Mouse (Mus musculus): ENCODE measurements around the gene Klhl5. TPM values are rescaled to one million over a fixed set of nuclear protein-coding genes. Genes with fewer than 3 reads are reported as not detected.
"Not testable (repeated sequence)": the region's sequence is repeated elsewhere in the genome, so short reads cannot be mapped to it uniquely, and the experiment has no call there.

Klhl5 gene
- total RNA-seq, 4 experiments from 2014 or later = 46.6 to 96.0 (median 72.1) TPM

DNA sequence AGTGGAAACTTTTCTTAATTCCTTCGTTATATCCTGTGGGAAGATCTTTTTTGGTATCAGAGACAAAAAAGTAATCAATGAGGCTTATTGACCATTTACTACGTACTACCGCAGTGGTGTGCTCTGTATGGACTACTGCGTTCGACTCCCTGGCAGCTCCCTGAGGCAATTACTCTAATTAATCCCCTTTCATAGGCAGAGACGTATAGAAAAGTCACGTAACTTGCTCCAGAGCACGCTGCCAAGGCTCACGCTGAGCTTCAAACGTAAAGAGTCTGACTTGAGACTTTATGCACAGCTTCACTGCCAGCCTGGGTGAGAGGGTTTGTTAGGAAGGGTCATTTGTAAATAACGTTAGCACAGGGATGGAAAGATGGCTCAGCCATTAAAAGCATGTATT lies 7.3 kb upstream of the Klhl5 start:
- DNase-seq = no peak

DNA sequence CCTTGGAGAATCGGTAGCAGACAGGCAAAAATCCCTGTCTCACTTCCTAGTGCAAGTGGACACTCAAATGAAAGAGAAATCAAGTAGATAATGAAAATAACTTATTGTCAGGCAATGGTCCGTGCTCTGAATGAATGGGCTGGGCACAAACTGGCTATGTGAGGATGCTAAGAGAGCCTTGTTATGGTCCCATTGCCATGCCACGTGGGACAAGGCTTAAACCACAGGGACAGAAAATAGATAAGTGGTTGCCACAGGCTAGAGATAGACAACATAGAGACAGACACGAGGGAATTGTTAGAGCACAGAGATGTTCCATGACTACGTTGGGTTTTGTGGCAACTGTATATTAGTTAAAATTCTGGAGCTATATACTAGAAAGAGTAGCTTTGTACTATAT lies 6.1 kb upstream of the Klhl5 start:
- DNase-seq = no peak

DNA sequence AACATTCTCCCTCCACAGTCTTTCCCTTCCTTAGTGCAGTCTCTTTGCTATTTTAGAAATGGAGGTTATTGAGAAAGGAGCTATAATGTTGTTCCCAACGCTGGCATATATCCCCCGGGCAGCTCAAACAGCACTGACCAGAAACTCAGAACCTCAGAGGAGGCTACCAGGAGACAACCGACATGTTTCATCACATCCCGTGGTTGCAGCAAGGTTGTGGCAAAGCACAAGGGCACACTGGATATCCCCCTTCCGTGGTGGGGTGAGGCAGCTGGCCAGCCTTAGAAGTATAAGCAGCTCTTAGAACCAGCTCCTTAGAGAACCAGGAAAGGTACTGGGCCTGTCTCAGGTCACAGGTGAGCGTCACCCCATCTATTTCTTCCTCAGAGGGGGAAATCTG lies 5.7 kb upstream of the Klhl5 start:
- DNase-seq = no peak

DNA sequence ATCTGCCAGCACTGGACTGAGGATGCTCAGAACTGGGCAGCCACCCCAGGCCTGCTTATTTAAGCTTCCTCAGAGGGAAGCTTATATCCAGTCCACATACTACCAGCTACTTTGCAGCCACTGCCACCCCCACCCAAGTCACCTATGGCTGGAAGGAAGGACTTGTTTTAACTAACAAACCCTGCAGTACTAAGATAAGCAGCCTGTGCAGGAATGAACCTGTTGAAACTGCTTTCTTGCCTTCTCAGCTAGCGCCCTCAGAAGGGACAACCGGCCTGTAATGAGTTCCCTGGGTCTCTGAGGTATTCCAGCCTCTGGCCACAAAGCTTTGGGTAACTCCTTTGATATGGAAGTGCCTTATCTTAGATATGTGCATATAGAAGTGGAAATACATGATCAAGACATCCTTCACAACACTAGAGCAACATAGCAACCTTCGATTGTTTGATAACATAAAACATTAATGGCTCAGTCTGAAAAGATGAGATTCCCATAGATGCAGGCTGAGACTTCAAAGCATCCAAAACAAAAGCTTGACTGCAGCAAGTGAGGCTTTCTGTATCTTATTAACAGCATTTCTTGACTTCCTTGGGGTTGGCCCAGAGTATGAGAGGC lies 5.2 kb upstream of the Klhl5 start:
- no peak for DNase-seq

DNA sequence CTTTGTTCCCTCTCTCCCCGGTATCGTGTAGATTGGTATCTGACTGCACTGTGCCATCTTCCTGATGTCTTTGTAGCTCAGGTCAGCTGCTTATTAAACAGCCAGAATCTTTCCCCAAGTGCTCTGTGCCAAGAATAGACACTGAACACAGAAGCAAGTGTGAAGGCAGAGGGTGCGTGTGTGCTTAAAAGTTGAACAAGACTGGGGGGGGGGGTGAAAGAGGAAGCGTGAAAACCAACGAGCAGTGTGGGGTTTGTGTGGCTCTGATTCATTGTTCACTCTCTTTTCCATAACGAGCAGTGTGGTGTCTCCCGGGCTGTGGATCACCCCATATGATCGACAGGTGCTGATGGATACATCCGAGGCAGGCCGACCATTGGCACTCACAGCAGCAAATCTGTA lies 4.7 kb upstream of the Klhl5 start:
- no peak for DNase-seq

DNA sequence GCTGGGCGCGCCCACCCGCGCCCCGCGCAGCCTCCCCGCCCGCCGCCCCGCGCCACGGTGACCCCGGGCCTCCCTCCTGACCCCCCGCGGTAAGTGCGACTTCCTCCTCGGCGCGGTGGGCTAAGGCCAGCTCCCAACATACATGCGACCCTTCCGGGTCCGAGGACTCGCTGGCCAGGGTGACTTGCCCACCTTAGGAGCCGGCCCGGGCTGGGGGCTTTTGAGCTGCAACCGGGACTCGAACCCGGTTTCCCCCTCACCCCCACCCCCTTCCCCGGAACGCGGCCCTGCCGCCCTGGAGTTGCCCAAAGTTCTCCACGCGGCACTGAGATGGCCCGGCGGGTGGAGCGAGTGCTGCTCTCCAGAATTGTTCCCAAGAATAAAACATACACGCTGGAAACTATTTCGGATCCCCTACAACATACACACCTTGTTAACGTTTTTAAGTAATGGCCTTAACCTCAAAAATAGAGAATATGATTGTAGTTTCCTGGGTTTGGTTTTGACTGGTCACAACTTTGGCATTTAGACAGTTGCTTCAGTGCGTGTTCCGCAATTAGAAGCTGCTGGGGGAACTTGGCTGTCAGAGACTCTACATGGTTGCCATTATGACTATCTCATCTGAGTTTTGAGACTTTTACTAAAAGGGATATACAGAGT lies 564 bp downstream of the Klhl5 start:
- DNase-seq = peak; percentile 21

DNA sequence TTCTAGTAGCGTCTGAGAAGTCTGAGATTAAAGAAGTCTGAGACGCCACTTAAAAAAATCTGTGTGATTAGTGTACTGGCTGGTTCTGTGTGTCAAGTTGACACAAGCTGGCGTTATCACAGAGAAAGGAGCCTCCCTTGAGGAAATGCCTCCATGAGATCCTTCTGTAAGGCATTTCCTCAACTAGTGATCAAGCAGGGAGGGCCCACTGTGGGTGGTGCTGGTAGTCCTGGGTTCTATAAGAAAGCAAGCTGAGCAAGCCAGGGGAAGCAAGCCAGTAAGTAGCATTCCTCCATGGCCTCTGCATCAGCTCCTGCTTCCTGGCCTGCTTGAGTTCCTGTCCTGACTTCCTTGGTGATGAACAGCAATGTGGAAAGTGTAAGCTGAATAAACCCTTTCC lies 4.9 kb downstream of the Klhl5 start:
- not testable (repeated sequence) for DNase-seq

DNA sequence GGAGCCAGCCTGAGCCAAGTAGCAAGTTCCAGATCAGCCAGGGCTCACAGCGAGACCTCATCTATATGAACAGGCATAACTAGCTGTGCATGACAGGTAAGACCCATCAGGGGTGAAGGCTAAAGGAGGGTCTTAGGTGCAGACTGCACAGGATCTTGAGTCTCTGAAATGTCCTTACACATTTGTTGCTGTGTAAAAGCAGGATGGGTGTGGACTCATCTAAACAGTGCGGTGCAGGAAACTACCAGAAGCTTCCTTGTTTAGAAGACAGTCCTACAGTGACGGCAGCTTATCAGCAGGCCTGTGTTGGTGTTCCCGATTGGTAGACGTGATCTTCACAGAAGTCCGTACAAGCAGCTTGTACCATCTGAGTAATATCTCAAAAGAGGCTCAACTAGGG lies 6.0 kb downstream of the Klhl5 start:
- DNase-seq = no peak

DNA sequence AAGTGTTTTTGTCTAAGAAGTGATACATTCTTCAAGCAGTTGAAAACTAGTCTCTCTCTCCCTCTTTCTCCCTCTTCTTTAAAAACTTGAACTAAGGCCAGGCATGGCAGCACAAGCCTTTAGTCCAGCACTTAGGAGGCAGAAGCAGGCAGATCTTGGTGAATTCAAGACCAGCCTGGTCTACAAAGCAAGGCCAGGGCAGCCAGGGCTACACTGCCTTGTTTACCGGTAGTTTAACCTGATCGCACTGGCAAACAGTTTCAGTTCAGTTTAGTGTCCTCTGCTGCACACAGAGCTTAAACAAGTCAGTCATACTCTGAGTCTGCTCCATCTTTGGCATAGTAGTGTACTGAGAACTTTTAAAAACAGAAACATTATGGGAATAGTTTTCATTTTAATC lies 9.4 kb downstream of the Klhl5 start:
- no peak for DNase-seq

DNA sequence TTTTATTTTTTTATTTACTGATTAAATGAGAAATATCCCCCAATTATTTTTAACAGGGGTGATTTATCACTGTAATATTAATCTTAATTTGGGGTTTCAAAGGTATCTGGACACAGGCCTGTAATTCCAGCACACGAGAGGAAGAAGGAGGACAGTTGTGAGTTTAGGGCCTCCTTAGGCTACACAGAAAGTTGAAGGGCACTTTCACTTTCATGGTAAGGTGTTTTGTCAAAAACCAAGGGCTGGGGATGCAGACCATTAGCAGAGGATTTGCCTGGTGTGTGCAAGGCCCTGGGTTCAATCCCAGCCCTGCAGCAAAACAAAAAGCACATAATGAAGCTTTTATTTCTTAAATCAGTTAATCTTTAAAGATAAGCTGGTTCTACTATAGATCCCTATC lies 12.2 kb downstream of the Klhl5 start:
- DNase-seq = no peak

DNA sequence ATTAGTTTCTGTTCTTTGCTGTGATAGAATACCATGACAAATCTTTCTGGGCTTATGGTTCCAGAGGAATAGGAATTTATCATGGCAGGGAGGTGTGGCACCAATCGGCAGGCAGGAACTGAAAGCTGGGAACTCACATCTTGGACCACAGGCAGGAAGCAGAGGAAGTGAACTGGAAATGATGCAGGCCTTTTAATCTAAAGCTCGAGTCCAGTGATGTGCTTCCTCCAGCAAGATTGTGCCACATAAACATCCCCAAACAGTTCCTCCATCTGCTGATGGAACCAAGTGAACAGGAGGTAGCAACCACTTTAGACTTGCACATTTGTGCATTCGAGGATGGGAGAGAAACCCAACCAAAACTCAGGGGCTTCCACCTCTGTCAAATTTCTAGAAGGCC lies 12.6 kb downstream of the Klhl5 start:
- no peak for DNase-seq

DNA sequence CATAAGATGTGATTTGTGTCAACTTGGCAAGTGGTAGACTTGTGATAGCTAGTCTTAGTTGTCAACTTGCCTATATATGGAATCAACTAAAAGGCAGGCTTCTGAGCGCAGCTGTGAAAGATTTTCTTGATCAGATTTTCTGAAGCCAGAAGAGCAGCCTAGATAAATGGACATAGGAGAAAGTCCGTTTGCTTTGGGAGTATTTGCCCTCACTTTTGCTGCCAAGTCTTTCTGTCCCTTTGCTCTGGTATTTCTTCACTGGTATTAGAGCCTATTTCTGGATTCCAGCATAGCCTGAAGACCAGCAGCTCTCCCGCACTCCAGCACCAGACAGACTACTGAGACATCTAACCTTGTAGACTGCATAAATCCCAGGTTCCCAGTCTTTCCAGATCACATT lies 15.3 kb downstream of the Klhl5 start:
- DNase-seq = no peak

DNA sequence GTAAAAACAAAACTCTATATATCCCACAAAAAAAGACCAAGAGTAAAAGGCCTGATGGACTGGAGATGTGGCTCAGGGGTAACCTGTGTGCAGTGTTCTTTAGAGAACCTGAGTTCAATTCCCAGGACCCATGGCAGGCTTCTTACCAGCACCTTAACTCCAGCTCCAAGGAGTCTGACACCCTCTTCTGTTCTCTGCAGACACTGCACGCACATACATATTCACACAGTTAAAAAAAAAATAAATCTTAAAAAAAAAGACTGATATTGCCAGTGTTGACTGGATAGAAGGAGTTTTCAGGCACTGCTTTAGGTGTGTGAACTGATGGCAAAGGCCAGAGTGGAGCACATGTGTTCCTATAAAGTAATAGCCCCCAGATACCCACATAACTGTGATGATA lies 18.8 kb downstream of the Klhl5 start:
- no peak for DNase-seq

DNA sequence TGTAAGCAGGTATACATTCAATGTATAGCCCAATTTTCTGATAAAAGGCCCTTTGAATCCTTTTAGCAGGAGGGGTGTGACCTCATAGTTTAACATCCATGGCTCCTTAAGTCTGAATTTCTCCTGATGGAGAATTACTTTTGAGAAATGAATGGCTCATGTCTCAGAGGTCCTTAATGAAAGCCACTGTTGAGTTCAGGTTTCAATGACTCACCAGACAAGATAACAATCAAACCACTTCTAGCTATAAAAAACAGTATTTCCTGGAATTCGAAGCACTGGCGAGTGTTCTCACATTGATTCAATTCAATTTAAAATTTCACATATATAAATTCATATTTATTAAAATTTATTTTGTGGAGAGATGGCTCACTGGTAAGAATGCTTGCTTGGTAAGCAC lies 21.1 kb downstream of the Klhl5 start:
- DNase-seq = no peak

DNA sequence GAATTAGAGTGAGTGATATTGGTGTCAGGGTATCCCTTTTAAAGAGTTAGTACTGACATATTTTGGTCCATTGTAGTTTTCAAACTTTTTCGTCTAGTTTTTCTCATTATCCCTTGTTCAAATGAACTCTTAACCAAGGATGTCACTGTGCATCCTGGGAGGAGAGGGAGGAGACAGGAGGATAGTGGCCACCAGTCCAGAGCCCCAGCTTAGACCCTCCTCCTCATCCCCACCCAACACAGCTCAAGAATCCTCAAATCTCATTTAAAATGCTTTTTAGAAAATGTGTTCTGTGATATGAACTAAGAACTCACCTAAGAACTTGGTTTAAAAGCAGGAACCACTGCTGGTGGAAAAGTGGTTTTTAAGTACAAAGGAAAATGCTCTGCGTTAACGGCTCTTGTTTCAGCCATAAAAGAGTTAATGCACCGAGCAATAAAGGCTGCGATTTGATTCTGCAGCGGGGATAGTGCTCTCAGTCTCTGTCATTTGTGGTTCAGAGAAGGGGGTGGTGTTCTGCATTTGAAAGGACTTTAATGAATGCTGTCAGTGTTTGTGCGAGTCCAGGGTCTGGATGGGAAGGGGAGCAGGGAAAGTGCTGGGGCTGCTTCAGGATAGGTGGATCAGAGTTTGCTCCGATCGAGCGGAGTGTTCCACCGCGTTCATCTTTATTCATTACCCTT lies 23.3 kb downstream of the Klhl5 start:
- no peak for DNase-seq

DNA sequence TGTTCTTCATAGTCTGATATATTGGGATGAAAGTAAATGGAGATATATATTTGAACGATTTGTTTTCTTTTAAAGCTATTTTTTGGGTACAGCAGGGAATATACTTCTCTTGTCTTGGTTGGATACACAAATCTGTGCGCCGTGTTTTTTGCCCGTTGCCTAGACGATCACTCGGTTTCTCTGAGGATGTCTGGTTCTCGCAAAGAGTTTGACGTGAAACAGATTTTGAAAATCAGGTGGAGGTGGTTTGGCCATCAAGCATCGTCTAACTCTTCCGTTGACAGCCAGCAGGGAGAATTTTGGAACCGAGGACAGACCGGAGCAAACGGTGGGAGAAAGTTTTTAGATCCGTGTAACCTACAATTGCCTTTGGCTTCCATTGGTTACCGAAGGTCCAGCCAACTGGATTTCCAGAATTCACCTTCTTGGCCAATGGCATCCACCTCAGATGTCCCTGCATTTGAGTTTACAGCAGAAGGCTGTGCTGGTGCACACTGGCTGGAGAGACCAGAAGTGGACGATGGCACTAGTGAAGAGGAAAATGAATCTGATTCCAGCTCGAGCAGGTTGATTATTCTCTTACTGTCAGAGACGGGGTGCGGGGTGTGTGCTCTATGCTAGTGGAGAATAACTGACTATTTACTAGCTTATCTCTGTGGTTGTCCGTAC lies 24.0 kb downstream of the Klhl5 start:
- no peak for DNase-seq

DNA sequence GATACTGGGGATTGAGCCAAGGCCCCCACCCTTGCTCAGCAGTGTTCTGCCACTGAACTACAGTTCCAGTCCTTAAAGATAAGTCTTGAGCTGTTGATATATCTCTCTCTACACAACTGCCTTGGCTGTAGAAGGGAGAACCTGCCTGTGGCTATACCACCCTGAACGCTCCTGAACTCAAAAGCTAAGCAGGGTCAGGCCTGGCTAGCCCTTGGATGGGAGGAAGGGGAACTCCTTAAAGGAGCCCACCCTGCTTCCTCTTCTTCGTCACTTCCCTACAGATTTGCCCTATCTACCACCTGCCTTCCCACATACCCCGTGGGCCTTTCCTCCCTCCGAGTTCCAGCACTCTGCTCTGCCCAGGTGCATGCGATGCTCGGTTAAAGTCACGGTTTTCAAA lies 28.8 kb downstream of the Klhl5 start:
- DNase-seq = no peak

DNA sequence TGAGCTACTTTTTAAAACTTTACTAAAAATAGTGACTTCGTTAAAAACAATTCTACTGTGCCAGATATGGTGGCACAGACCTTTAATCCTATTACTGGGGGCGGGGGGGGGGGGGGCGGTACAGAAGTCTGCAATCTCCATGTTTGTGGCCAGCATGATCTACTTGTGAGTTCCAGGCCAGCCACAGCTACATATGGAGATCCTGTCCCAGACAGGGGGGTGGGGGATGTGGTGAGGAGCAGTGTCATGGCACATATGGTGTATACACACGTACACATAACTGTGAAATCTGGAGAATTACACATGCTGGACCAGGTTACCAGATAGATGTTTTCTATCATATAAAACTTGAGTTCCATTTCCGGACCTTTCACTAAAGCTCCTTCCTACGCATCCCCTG lies 29.7 kb downstream of the Klhl5 start:
- DNase-seq = no peak

DNA sequence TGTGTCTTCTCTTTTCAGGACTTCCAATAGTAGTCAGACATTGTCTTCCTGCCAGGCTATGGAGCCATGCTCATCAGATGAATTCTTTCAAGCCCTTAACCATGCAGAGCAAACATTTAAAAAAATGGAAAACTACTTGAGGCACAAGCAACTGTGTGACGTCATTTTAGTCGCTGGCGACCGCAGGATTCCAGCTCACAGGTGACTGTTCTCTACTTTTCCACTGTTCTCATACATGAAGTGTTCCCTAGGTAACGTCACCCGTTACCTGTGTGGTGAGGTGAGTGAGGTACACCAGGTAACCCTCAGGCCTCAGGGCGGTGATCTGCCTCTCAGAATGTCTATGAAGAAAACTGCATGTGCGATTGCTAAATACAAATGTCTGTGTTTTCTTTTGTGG lies 33.9 kb downstream of the Klhl5 start:
- DNase-seq = no peak

DNA sequence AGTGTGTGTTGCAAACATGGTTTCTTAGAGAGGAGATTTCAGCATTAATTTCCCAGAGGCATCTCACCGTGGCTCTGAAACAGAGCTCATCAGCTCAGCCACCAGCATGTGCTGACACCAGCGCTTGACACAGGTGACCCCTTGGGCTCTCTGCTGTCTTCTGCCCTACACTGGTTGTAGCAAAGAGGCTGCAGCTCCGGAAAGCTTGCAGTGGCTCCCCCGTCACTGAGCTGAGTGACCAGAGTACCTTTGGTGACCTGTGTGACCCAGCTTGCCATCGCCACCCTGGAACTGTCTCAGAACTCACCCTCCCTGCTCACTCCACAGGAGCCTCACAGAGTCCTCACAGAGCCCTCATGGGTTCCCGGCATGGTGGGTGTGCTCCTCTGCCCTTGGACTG lies 34.9 kb downstream of the Klhl5 start:
- DNase-seq = no peak

DNA sequence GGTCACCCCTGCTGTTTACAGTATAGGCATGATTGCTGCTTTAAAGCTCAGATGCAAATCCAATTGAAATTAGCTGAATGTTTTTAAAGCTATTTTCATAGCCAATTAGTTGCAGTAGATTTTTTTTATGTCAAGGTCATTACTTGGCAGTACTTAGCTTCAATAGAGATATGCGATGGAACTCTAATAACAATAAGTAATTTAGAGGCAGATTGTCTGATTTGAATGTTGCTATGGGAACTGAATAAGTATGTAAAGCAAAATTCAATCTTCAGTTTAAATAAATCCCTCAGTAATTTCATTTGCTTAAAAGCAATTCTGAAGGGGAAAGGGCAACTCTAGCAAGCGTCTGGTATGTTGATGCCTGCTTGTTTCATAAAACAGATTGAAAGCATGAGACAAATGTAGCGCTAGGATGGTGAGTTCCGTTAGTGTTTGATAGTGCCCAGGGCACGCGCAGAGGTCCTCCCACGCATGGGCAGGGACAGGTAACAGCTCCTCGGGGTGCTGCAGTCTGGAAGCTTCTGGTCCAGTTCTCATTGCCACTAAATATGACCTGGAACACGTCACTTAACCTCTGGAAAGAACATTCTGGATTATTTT lies 38.3 kb downstream of the Klhl5 start:
- DNase-seq = no peak

DNA sequence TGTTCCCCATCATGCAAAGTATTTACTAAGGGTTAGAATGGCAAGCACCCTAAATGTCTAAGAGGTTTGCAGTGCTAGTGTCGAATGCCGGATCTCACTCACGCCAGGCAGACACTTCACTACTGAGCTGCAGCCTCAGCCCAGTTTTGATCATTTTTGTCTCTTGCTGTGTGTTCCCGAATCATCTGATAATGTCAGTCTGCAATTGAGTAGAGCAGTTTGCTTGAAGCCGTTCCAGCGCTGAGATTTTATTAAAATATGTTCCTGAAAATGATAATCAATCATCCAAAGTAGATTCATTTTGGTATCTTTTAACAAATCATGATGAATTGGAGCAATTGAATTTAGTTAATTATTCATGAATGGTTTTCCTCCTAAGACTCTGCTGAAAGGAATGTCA lies 39.4 kb downstream of the Klhl5 start:
- DNase-seq = no peak

DNA sequence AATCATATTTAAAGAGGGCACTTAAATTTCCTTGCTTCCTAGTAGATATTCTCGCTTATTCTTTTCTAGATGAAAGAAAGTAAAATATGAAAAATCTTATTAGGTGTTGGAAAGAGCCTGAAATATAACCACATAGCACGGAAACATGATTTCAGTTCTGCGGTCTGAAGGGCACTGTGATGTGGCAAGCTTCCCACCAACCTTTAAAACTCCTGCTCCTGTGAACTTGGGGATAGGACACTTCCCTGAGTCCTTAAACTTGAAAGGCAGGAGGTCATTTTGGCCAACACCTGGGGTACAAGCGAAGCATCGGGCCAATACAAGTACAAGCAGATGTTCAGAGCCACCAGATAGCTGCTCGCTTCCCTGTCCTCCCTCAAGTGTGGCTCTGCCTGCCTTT lies 42.4 kb downstream of the Klhl5 start:
- no peak for DNase-seq
